Mouse (Mus musculus) erythroblast, embryonic 14.5 days (primary cell): ENCODE results near the gene Kcnh8.

ENCODE experiments used
- GATA1 ChIP-seq: IDR thresholded peaks from 2 replicates; pipeline ENCODE4 v1.6.1; 2012; ENCODE audit warnings: low read length, inconsistent platforms, mixed read lengths
- TAL1 ChIP-seq: IDR thresholded peaks from 3 replicates; pipeline ENCODE4 v1.6.1; 2012; ENCODE audit warnings: low read length, inconsistent platforms, mixed read lengths

DNA sequence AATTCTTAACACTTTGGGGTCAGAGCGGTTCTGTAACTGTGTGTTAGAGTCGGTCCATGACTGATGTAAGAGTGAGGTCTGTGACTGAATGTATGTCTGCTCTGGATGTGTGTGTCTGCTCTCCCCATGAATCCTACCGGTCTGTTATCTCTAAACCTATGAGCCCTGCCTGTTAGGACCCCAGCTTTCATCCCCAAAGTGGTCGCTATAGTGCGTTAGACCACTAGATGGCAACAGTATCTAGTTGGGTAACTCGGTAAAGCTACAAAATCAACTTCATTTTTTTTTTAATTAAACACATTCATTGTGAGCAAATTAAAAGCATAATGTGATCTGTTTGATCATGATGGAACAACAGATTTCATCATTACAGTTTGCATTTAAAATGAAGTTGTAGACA lies 202.0 kb downstream of the Kcnh8 start:
- TF ChIP-seq GATA1: no peak
- TF ChIP-seq TAL1: no peak
